In genomic region chr13:21276551-21276950, GRCm38 (mm10) we compare ENCODE assay signal across 8 mouse cellular contexts. TPM values are rescaled to one million over a fixed set of nuclear protein-coding genes. Genes with fewer than 3 reads are reported as not detected.
DNase-seq lines count a peak whose midpoint lies in the region; ATAC-seq and TF ChIP-seq lines count a peak whose summit lies in the region.

No protein-coding gene starts in this region.

- no peaks in the 10 kb centered on the region for H3K9me3 ChIP-seq in liver, embryonic 13.5 days (replicated peaks)
- H3K9me3 ChIP-seq in stomach, postnatal 0 days (ENCODE audit: control insufficient read depth, low read length) = no peaks in the 10 kb centered on the region

- no peak for ATAC-seq in liver, embryonic 13.5 days (ENCODE audit: low read depth)
- no peak for ATAC-seq in stomach, postnatal 0 days (ENCODE audit: low FRiP score, low TSS enrichment)

- H3K4me2 ChIP-seq in liver, embryonic 13.5 days = peak overlapping the region; percentile 81
- H3K4me2 ChIP-seq in stomach, postnatal 0 days (replicated peaks; ENCODE audit: low read depth) = peak overlapping the region; percentile 74

- H3K4me3 ChIP-seq in spleen, adult 2 months (ENCODE audit: extremely low read depth, insufficient read depth, insufficient read length) = peak overlapping the region; percentile 52; the same call in 1 of the 2 replicates
- H3K4me3 ChIP-seq in liver, embryonic 13.5 days (replicated peaks) = peak overlapping the region; percentile 68
- peak overlapping the region; percentile 51 for H3K4me3 ChIP-seq in stomach, postnatal 0 days (ENCODE audit: low read depth, low read length)

- no peak overlapping the region for H3K27ac ChIP-seq in spleen, adult 2 months (ENCODE audit: insufficient read depth, low read length)
- no peak overlapping the region for H3K27ac ChIP-seq in liver, embryonic 13.5 days
- H3K27ac ChIP-seq in stomach, postnatal 0 days (replicated peaks) = no peak overlapping the region

- peak; percentile 11 to 21 for DNase-seq in cerebellum, postnatal 25 days
- no peak for DNase-seq in cerebellum, postnatal 4 days (ENCODE audit: low spot score in 2 of 2)
- DNase-seq in spleen, adult 2 months (ENCODE audit: low read depth in 1 of 2, low spot score in 2 of 2) = no peak
- no peak for DNase-seq in spleen, postnatal 14 days (ENCODE audit: low spot score in 2 of 2)
- DNase-seq in liver, embryonic 13.5 days = no peak
- no peak for DNase-seq in stomach, postnatal 0 days (ENCODE audit: low spot score)
- no peak for DNase-seq in frontal cortex, postnatal 25 days (ENCODE audit: low spot score in 2 of 2)
- no peak for DNase-seq in adrenal gland, postnatal 25 days

- H3K36me3 ChIP-seq in spleen, adult 2 months (ENCODE audit: control insufficient read depth, insufficient read depth, low read length) = no peaks in the 10 kb centered on the region
- H3K36me3 ChIP-seq in liver, embryonic 13.5 days = no peaks in the 10 kb centered on the region
- no peaks in the 10 kb centered on the region for H3K36me3 ChIP-seq in stomach, postnatal 0 days (ENCODE audit: control insufficient read depth, insufficient read depth, low read length)

- no peak for TF ChIP-seq CTCF in spleen, adult 2 months (IDR thresholded peaks at IDR 0.05; ENCODE audit: extremely low read depth, insufficient read depth, insufficient read length, insufficient replicate concordance)
- no peak for TF ChIP-seq CTCF in stomach, postnatal 0 days (IDR thresholded peaks at IDR 0.05; ENCODE audit: low read depth)

- TF ChIP-seq POLR2A in spleen, adult 2 months (IDR thresholded peaks at IDR 0.05; ENCODE audit: low read depth, low read length) = no peak

- under 1% methylated on average over 9 of the region's 9 CpGs for WGBS in spleen, adult 2 months
- WGBS in liver, embryonic 13.5 days (ENCODE audit: insufficient replicate concordance) = 0% methylated on average over 9 of the region's 9 CpGs
- WGBS in stomach, postnatal 0 days = 3% methylated on average over 9 of the region's 9 CpGs

- H3K9ac ChIP-seq in liver, embryonic 13.5 days = peak overlapping the region; percentile 73
- no peak overlapping the region for H3K9ac ChIP-seq in stomach, postnatal 0 days (ENCODE audit: low read length)

- peaks cover 10% of the 10 kb centered on the region for H3K27me3 ChIP-seq in spleen, adult 2 months (ENCODE audit: control insufficient read depth, insufficient read depth, low read length)
- H3K27me3 ChIP-seq in liver, embryonic 13.5 days = no peaks in the 10 kb centered on the region
- H3K27me3 ChIP-seq in stomach, postnatal 0 days (ENCODE audit: control insufficient read depth, insufficient read depth, low read length) = no peaks in the 10 kb centered on the region

- peaks cover 6% of the 10 kb centered on the region; the same call in 1 of the 2 replicates for H3K4me1 ChIP-seq in spleen, adult 2 months (ENCODE audit: control insufficient read depth, insufficient read depth, insufficient read length)
- H3K4me1 ChIP-seq in liver, embryonic 13.5 days (replicated peaks) = peaks cover 34% of the 10 kb centered on the region
- H3K4me1 ChIP-seq in stomach, postnatal 0 days (replicated peaks; ENCODE audit: control insufficient read depth, insufficient read depth) = 0 out of 2 replicates have a peak, but pooled peaks cover 2% of the 10 kb centered on the region

- no peak for TF ChIP-seq EP300 in stomach, postnatal 0 days (optimal IDR thresholded peaks at IDR 0.05)

RNA-seq across cellular contexts. Expression of gene Gpx5, which starts 16.0 kb away (rescaled TPM):
- polyA plus RNA-seq in spleen, adult 2 months (2012; rRNA removed) = not detected in 2 replicates
- polyA plus RNA-seq in liver, embryonic 13.5 days (2015; fragmentation: Nextera tagmentation; extraction: Ambion mirVana) = not detected in 2 replicates
- 0.06 TPM in 1 of 2 replicates, not detected in the other for polyA plus RNA-seq in stomach, postnatal 0 days (2015; fragmentation: Nextera tagmentation; extraction: Ambion mirVana)
- total RNA-seq in adrenal gland, postnatal 25 days (2021) = not detected in 2 replicates

RNA-seq across cellular contexts. Expression of gene Gpx6, which starts 35.4 kb away (rescaled TPM):
- not detected in 2 replicates for polyA plus RNA-seq in spleen, adult 2 months (2012; rRNA removed)
- not detected in 2 replicates for polyA plus RNA-seq in liver, embryonic 13.5 days (2015; fragmentation: Nextera tagmentation; extraction: Ambion mirVana)
- 0.07 TPM in 1 of 2 replicates, not detected in the other for polyA plus RNA-seq in stomach, postnatal 0 days (2015; fragmentation: Nextera tagmentation; extraction: Ambion mirVana)
- total RNA-seq in adrenal gland, postnatal 25 days (2021) = not detected in 2 replicates

Comparison
In these comparisons a context has a peak if more than half of its experiments do, and no peak if none do; other contexts are left out.
1. DNase-seq: peak in cerebellum, postnatal 25 days (2 of 2); none in cerebellum, postnatal 4 days (0 of 2), spleen, adult 2 months (0 of 2), spleen, postnatal 14 days (0 of 2), liver, embryonic 13.5 days (single experiment), stomach, postnatal 0 days (single experiment), frontal cortex, postnatal 25 days (0 of 2) and adrenal gland, postnatal 25 days (single experiment).
2. Peak in every context shown above with its lines, with median percentiles within 50 percentile points of each other: H3K4me3 ChIP-seq.